Comparison of ENCODE assay signal across 8 mouse cellular contexts in genomic region chr8:4275275-4276110, GRCm38 (mm10). TPM values are rescaled to one million over a fixed set of nuclear protein-coding genes. Genes with fewer than 3 reads are reported as not detected.
DNase-seq lines count a peak whose midpoint lies in the region; ATAC-seq and TF ChIP-seq lines count a peak whose summit lies in the region.

TSS of gene Timm44 (minus strand) at chr8:4275913.

- DNase-seq in CD4-positive helper T cell, adult 2 months (ENCODE audit: low read depth, low spot score): peak; percentile 95
- DNase-seq in brain, embryonic 18.5 days (ENCODE audit: low read depth, low spot score): peak; percentile 95
- DNase-seq in kidney, postnatal 0 days (ENCODE audit: low spot score): peak; percentile 98
- peak; percentile 91 for DNase-seq in liver, embryonic 11.5 days (ENCODE audit: low spot score)
- peak; percentile 94 for DNase-seq in naive thymus-derived CD4-positive, alpha-beta T cell, adult 2 months (ENCODE audit: low read depth)

- no peak for TF ChIP-seq CTCF in kidney, postnatal 0 days (IDR thresholded peaks at IDR 0.05; ENCODE audit: low read depth)

- peak within 1 kb of the TSS; percentile 32; the same call in 1 of the 2 replicates for H3K27ac ChIP-seq in heart, embryonic 12.5 days (ENCODE audit: poor library complexity, severe bottlenecking)
- H3K27ac ChIP-seq in kidney, postnatal 0 days: peak within 1 kb of the TSS; percentile 73
- H3K27ac ChIP-seq in liver, embryonic 11.5 days (ENCODE audit: low read depth, low read length): peak within 1 kb of the TSS; percentile 75
- H3K27ac ChIP-seq in stomach, embryonic 14.5 days (ENCODE audit: low read length): peak within 1 kb of the TSS; percentile 59; the same call in 1 of the 2 replicates

- H3K4me2 ChIP-seq in heart, embryonic 12.5 days: peak within 1 kb of the TSS; percentile 73
- peak within 1 kb of the TSS; percentile 86 for H3K4me2 ChIP-seq in kidney, postnatal 0 days (ENCODE audit: low read length)
- H3K4me2 ChIP-seq in liver, embryonic 11.5 days: peak within 1 kb of the TSS; percentile 83
- peak within 1 kb of the TSS; percentile 47 for H3K4me2 ChIP-seq in stomach, embryonic 14.5 days (replicated peaks; ENCODE audit: low read depth, low read length)

- H3K27me3 ChIP-seq in heart, embryonic 12.5 days (replicated peaks): no peaks in the 10 kb centered on the region
- H3K27me3 ChIP-seq in kidney, postnatal 0 days (ENCODE audit: insufficient read depth, low read length): no peaks in the 10 kb centered on the region
- no peaks in the 10 kb centered on the region for H3K27me3 ChIP-seq in liver, embryonic 11.5 days (replicated peaks; ENCODE audit: control insufficient read depth, insufficient read depth, low read length)
- H3K27me3 ChIP-seq in stomach, embryonic 14.5 days (ENCODE audit: control insufficient read depth, insufficient read depth, low read length): no peaks in the 10 kb centered on the region

- no peaks in the 10 kb centered on the region for H3K9me3 ChIP-seq in heart, embryonic 12.5 days (replicated peaks)
- no peaks in the 10 kb centered on the region for H3K9me3 ChIP-seq in kidney, postnatal 0 days (replicated peaks; ENCODE audit: low read length)
- H3K9me3 ChIP-seq in liver, embryonic 11.5 days (ENCODE audit: control insufficient read depth, low read length): no peaks in the 10 kb centered on the region
- no peaks in the 10 kb centered on the region for H3K9me3 ChIP-seq in stomach, embryonic 14.5 days (ENCODE audit: control insufficient read depth, low read depth, low read length)

- under 1% methylated on average over 39 of the region's 39 CpGs for WGBS in heart, embryonic 12.5 days
- WGBS in kidney, postnatal 0 days: under 1% methylated on average over 39 of the region's 39 CpGs
- WGBS in liver, embryonic 11.5 days: under 1% methylated on average over 39 of the region's 39 CpGs
- under 1% methylated on average over 38 of the region's 39 CpGs for WGBS in stomach, embryonic 14.5 days

- peaks cover 34% of the 10 kb centered on the region for H3K36me3 ChIP-seq in heart, embryonic 12.5 days
- H3K36me3 ChIP-seq in kidney, postnatal 0 days (ENCODE audit: insufficient read depth, low read length): 0 out of 2 replicates have a peak, but pooled peaks cover 8% of the 10 kb centered on the region
- peaks cover 17% of the 10 kb centered on the region for H3K36me3 ChIP-seq in liver, embryonic 11.5 days (ENCODE audit: control insufficient read depth, insufficient read depth, low read length)
- peaks cover 9% of the 10 kb centered on the region for H3K36me3 ChIP-seq in stomach, embryonic 14.5 days (ENCODE audit: control insufficient read depth, insufficient read depth, low read length)

- peak within 1 kb of the TSS; percentile 75 for H3K9ac ChIP-seq in heart, embryonic 12.5 days
- H3K9ac ChIP-seq in kidney, postnatal 0 days (ENCODE audit: low read depth, low read length): peak within 1 kb of the TSS; percentile 87
- H3K9ac ChIP-seq in liver, embryonic 11.5 days (ENCODE audit: low read depth, low read length): peak within 1 kb of the TSS; percentile 90
- peak within 1 kb of the TSS; percentile 77 for H3K9ac ChIP-seq in stomach, embryonic 14.5 days (replicated peaks; ENCODE audit: low read depth, low read length)

- H3K4me1 ChIP-seq in heart, embryonic 12.5 days (replicated peaks): peaks cover 9% of the 10 kb centered on the region; the same call in 1 of the 2 replicates
- peaks cover 6% of the 10 kb centered on the region for H3K4me1 ChIP-seq in kidney, postnatal 0 days (replicated peaks; ENCODE audit: insufficient read depth, low read length)
- H3K4me1 ChIP-seq in liver, embryonic 11.5 days (replicated peaks; ENCODE audit: control insufficient read depth, insufficient read depth, low read length): peaks cover 5% of the 10 kb centered on the region
- H3K4me1 ChIP-seq in stomach, embryonic 14.5 days (ENCODE audit: control insufficient read depth, insufficient read depth, low read length): peaks cover 5% of the 10 kb centered on the region

- ATAC-seq in erythroid progenitor cell, adult 5-6 weeks (replicated peaks; ENCODE audit: low FRiP score, poor library complexity, severe bottlenecking): peak; percentile 99
- ATAC-seq in heart, embryonic 12.5 days (ENCODE audit: insufficient number of reproducible peaks, low FRiP score): peak; percentile 95
- peak; percentile 95 for ATAC-seq in kidney, postnatal 0 days (replicated peaks; ENCODE audit: low FRiP score, low read depth)
- peak; percentile 94 for ATAC-seq in liver, embryonic 11.5 days (replicated peaks; ENCODE audit: low FRiP score)
- ATAC-seq in stomach, embryonic 14.5 days (ENCODE audit: insufficient number of reproducible peaks, insufficient read depth, low FRiP score, low read depth): peak; percentile 96

- H3K4me3 ChIP-seq in heart, embryonic 12.5 days: peak within 1 kb of the TSS; percentile 61
- H3K4me3 ChIP-seq in kidney, postnatal 0 days (replicated peaks; ENCODE audit: low read depth, low read length): peak within 1 kb of the TSS; percentile 78
- peak within 1 kb of the TSS; percentile 76 for H3K4me3 ChIP-seq in liver, embryonic 11.5 days (ENCODE audit: low read depth, low read length)
- H3K4me3 ChIP-seq in stomach, embryonic 14.5 days (ENCODE audit: low read depth, low read length): peak within 1 kb of the TSS; percentile 77

RNA-seq across cellular contexts. Expression of gene Timm44, which starts in this region (rescaled TPM):
- 30.6 and 42.9 TPM in 2 replicates for total RNA-seq in erythroid progenitor cell, adult 5-6 weeks (2015; ENCODE audit: low replicate concordance)
- 28.4 and 36.9 TPM in 2 replicates for total RNA-seq in erythroid progenitor cell, adult 5-6 weeks (2017; ENCODE audit: low replicate concordance)
- 59.0 and 66.8 TPM in 2 replicates for polyA plus RNA-seq in heart, embryonic 12.5 days (2016; fragmentation: Nextera tagmentation; extraction: Ambion mirVana)
- 61.1 and 64.7 TPM in 2 replicates for polyA plus RNA-seq in kidney, postnatal 0 days (2015; fragmentation: Nextera tagmentation; extraction: Ambion mirVana)
- polyA plus RNA-seq in liver, embryonic 11.5 days (2014; fragmentation: Nextera tagmentation; extraction: Ambion mirVana): 99.2 and 105 TPM in 2 replicates
- 80.7 and 81.1 TPM in 2 replicates for polyA plus RNA-seq in stomach, embryonic 14.5 days (2014; fragmentation: Nextera tagmentation; extraction: Ambion mirVana)

Comparison
In these comparisons a context has a peak if more than half of its experiments do, and no peak if none do; other contexts are left out.
1. Peak in every context shown above with its lines: DNase-seq, ATAC-seq, H3K4me3 ChIP-seq and H3K27ac ChIP-seq.